Mouse (Mus musculus): ENCODE data around the gene Socs3.

Socs3 gene

GRCm38 (mm10) chr11:117939741-117940285 lies 30.0 kb downstream of the Socs3 start:
- in situ Hi-C loops (cut with MboI; ENCODE audit: low pct_unique_long_range_greater_than_20kb in 1 of 2, low sequenced_read_pairs in 2 of 2, unreplicated experiment in 1 of 2) = no loop called here

GRCm38 (mm10) chr11:117939004-117939730 lies 30.7 kb downstream of the Socs3 start:
- in situ Hi-C loops (cut with MboI; ENCODE audit: low pct_unique_long_range_greater_than_20kb in 1 of 2, low sequenced_read_pairs in 2 of 2, unreplicated experiment in 1 of 2) = no loop called here

- in situ Hi-C loops (cut with MboI; ENCODE audit: low pct_unique_long_range_greater_than_20kb in 1 of 2, low sequenced_read_pairs in 2 of 2, unreplicated experiment in 1 of 2) = no loop called here
These were observed 33.6 kb downstream of the Socs3 start for GRCm38 (mm10) chr11:117936202-117936601.

GRCm38 (mm10) chr11:117935616-117936015 lies 34.2 kb downstream of the Socs3 start:
- in situ Hi-C loops (cut with MboI; ENCODE audit: low pct_unique_long_range_greater_than_20kb in 1 of 2, low sequenced_read_pairs in 2 of 2, unreplicated experiment in 1 of 2) = no loop called here

- in situ Hi-C loops (cut with MboI; ENCODE audit: low pct_unique_long_range_greater_than_20kb in 1 of 2, low sequenced_read_pairs in 2 of 2, unreplicated experiment in 1 of 2) = no loop called here
These were observed 35.1 kb downstream of the Socs3 start for GRCm38 (mm10) chr11:117934576-117935368.

GRCm38 (mm10) chr11:117934168-117934567 lies 35.7 kb downstream of the Socs3 start:
- in situ Hi-C loops (cut with MboI; ENCODE audit: low pct_unique_long_range_greater_than_20kb in 1 of 2, low sequenced_read_pairs in 2 of 2, unreplicated experiment in 1 of 2) = no loop called here

- in situ Hi-C loops (cut with MboI; ENCODE audit: low pct_unique_long_range_greater_than_20kb in 1 of 2, low sequenced_read_pairs in 2 of 2, unreplicated experiment in 1 of 2) = no loop called here
These were observed 37.7 kb downstream of the Socs3 start for GRCm38 (mm10) chr11:117932195-117932594.

- in situ Hi-C loops (cut with MboI; ENCODE audit: low pct_unique_long_range_greater_than_20kb in 1 of 2, low sequenced_read_pairs in 2 of 2, unreplicated experiment in 1 of 2) = no loop called here
These were observed 38.3 kb downstream of the Socs3 start for GRCm38 (mm10) chr11:117931576-117931975.

GRCm38 (mm10) chr11:117930781-117931338 lies 39.0 kb downstream of the Socs3 start:
- in situ Hi-C loops (cut with MboI; ENCODE audit: low pct_unique_long_range_greater_than_20kb in 1 of 2, low sequenced_read_pairs in 2 of 2, unreplicated experiment in 1 of 2) = no loop called here

GRCm38 (mm10) chr11:117925541-117925940 lies 44.3 kb downstream of the Socs3 start:
- in situ Hi-C loops (cut with MboI; ENCODE audit: low pct_unique_long_range_greater_than_20kb in 1 of 2, low sequenced_read_pairs in 2 of 2, unreplicated experiment in 1 of 2) = no loop called here

- in situ Hi-C loops (cut with MboI; ENCODE audit: low pct_unique_long_range_greater_than_20kb in 1 of 2, low sequenced_read_pairs in 2 of 2, unreplicated experiment in 1 of 2) = no loop called here
These were observed 45.4 kb downstream of the Socs3 start for GRCm38 (mm10) chr11:117924466-117924865.

- in situ Hi-C loops (cut with MboI; ENCODE audit: low pct_unique_long_range_greater_than_20kb in 1 of 2, low sequenced_read_pairs in 2 of 2, unreplicated experiment in 1 of 2) = no loop called here
These were observed 46.6 kb downstream of the Socs3 start for GRCm38 (mm10) chr11:117923279-117923678.

- in situ Hi-C loops (cut with MboI; ENCODE audit: low pct_unique_long_range_greater_than_20kb in 1 of 2, low sequenced_read_pairs in 2 of 2, unreplicated experiment in 1 of 2) = no loop called here
These were observed 50.6 kb downstream of the Socs3 start for GRCm38 (mm10) chr11:117919211-117919610.

- in situ Hi-C loops (cut with MboI; ENCODE audit: low pct_unique_long_range_greater_than_20kb in 1 of 2, low sequenced_read_pairs in 2 of 2, unreplicated experiment in 1 of 2) = no loop called here
These were observed 51.3 kb downstream of the Socs3 start for GRCm38 (mm10) chr11:117918541-117918940.

Measured in mouse embryonic stem cell (cell line).